Mouse (Mus musculus) lung, embryonic 14.5 days (tissue): ENCODE results near the gene Umad1. TPM values are rescaled to one million over a fixed set of nuclear protein-coding genes. Genes with fewer than 3 reads are reported as not detected.

Experiments
- ATAC-seq: fragments of 200-750 bp; cut with Nextera tagmentation; 2 replicates; pipeline ENCODE4 v1.8.0; 2017; ENCODE audit warnings: mild to moderate bottlenecking, moderate TSS enrichment, moderate library complexity; ENCODE audit not compliant: insufficient read depth
- DNase-seq: peaks from one replicate; pipeline ENCODE4 v3.0.0-alpha.2; 2015
- H3K27ac ChIP-seq: fragments of 300-500 bp; sonication (generic); 2 replicates; pipeline ENCODE4 v1.5.1; 2014; ENCODE audit warnings: low read depth, mild to moderate bottlenecking, moderate library complexity
- H3K27me3 ChIP-seq: fragments of 300-500 bp; sonication (generic); 2 replicates; pipeline ENCODE4 v1.6.1; 2014; ENCODE audit warnings: low read length, control low read depth; ENCODE audit not compliant: insufficient read depth
- H3K36me3 ChIP-seq: fragments of 300-500 bp; sonication (generic); 2 replicates; pipeline ENCODE4 v1.6.1; 2014; ENCODE audit warnings: control low read depth; ENCODE audit not compliant: insufficient read depth
- H3K4me1 ChIP-seq: fragments of 300-500 bp; sonication (generic); 2 replicates; pipeline ENCODE4 v1.6.1; 2014; ENCODE audit warnings: antibody characterized with exemption, control low read depth; ENCODE audit not compliant: insufficient read depth
- H3K4me2 ChIP-seq: fragments of 300-500 bp; sonication (generic); 2 replicates; pipeline ENCODE4 v1.6.1; 2014; ENCODE audit warnings: mild to moderate bottlenecking
- H3K4me3 ChIP-seq: fragments of 300-500 bp; sonication (generic); 2 replicates; pipeline ENCODE4 v1.5.1; 2014; ENCODE audit warnings: low read depth, low read length
- H3K9ac ChIP-seq: fragments of 300-500 bp; sonication (generic); 2 replicates; pipeline ENCODE4 v1.6.1; 2014
- H3K9me3 ChIP-seq: fragments of 300-500 bp; sonication (generic); 2 replicates; pipeline ENCODE4 v1.6.1; 2016; ENCODE audit warnings: low read depth, low read length, control low read depth
- CTCF ChIP-seq: IDR thresholded peaks from 2 replicates; pipeline ENCODE4 v1.5.1; 2016; ENCODE audit warnings: antibody characterized with exemption, low read depth
- WGBS: fragments of 180-500 bp; shearing (Covaris S2); extraction: QIAGEN DNeasy Blood & Tissue Kit; methylation state at CpG from one replicate; pipeline ENCODE4 v1.1.7; 2014; 5-methylcytosine and 5-hydroxymethylcytosine counted together
- polyA plus RNA-seq: library from polyadenylated mRNA; unstranded; fragments of >200 nt; fragmentation: Nextera tagmentation; extraction: Ambion mirVana; gene quantifications from 2 replicates; pipeline ENCODE4 v1.2.1, GENCODE M21; 2014

Gene Umad1
- polyA plus RNA-seq, 1 experiment from 2014 or later, result 21.1 TPM

GRCm38 (mm10) chr6:8473498-8473897, 214.4 kb downstream of the Umad1 start:
- H3K9me3 ChIP-seq, result no peaks in the 10 kb centered on the region
- H3K9ac ChIP-seq, result no peak overlapping the region
- H3K36me3 ChIP-seq, result no peaks in the 10 kb centered on the region
- no peaks in the 10 kb centered on the region for H3K27me3 ChIP-seq
- peak overlapping the region; percentile 76 for H3K27ac ChIP-seq
- H3K4me1 ChIP-seq, result peaks cover 20% of the 10 kb centered on the region
- ATAC-seq, result peak; percentile 38
- no peak overlapping the region for H3K4me3 ChIP-seq
- TF ChIP-seq CTCF, result no peak
- H3K4me2 ChIP-seq, result no peak overlapping the region
- WGBS, result 26% methylated on average over 5 of the region's 5 CpGs
- peak; percentile 32 for DNase-seq

- DNase-seq, result no peak
- H3K27ac ChIP-seq, result no peak overlapping the region
- no peak overlapping the region for H3K4me3 ChIP-seq
- no peak overlapping the region for H3K4me2 ChIP-seq
- H3K36me3 ChIP-seq, result no peaks in the 10 kb centered on the region
- H3K27me3 ChIP-seq, result no peaks in the 10 kb centered on the region
- WGBS, result 52% methylated on average over 3 of the region's 3 CpGs
- peaks cover 26% of the 10 kb centered on the region for H3K4me1 ChIP-seq
- H3K9ac ChIP-seq, result no peak overlapping the region
- ATAC-seq, result no peak
- no peaks in the 10 kb centered on the region for H3K9me3 ChIP-seq
- no peak for TF ChIP-seq CTCF
Observed at GRCm38 (mm10) chr6:8474316-8474715, 215.2 kb downstream of the Umad1 start.

GRCm38 (mm10) chr6:8474820-8475219, 215.7 kb downstream of the Umad1 start:
- DNase-seq (peak; percentile 69), ATAC-seq (peak; percentile 73)
- H3K9me3 ChIP-seq, result no peaks in the 10 kb centered on the region
- peaks cover 27% of the 10 kb centered on the region for H3K4me1 ChIP-seq
- no peak overlapping the region for H3K9ac ChIP-seq
- H3K36me3 ChIP-seq, result no peaks in the 10 kb centered on the region
- 37% methylated on average over 4 of the region's 4 CpGs for WGBS
- H3K4me3 ChIP-seq, result no peak overlapping the region
- no peak overlapping the region for H3K27ac ChIP-seq
- no peak overlapping the region for H3K4me2 ChIP-seq
- H3K27me3 ChIP-seq, result no peaks in the 10 kb centered on the region
- no peak for TF ChIP-seq CTCF

GRCm38 (mm10) chr6:8479176-8479575, 220.1 kb downstream of the Umad1 start:
- 32% methylated on average over 1 of the region's 1 CpGs for WGBS
- Histone ChIP-seq H3K4me3 (no peak overlapping the region), H3K36me3 (no peaks in the 10 kb centered on the region), H3K4me1 (peaks cover 11% of the 10 kb centered on the region), H3K27ac (no peak overlapping the region), H3K27me3 (no peaks in the 10 kb centered on the region), H3K9me3 (no peaks in the 10 kb centered on the region), H3K4me2 (no peak overlapping the region), H3K9ac (no peak overlapping the region)
- no peak for TF ChIP-seq CTCF
- peak; percentile 68 for DNase-seq
- ATAC-seq, result peak; percentile 45

- Histone ChIP-seq H3K4me2 (no peak overlapping the region), H3K27me3 (no peaks in the 10 kb centered on the region), H3K36me3 (no peaks in the 10 kb centered on the region), H3K27ac (no peak overlapping the region), H3K4me3 (no peak overlapping the region), H3K4me1 (no peaks in the 10 kb centered on the region), H3K9me3 (no peaks in the 10 kb centered on the region), H3K9ac (no peak overlapping the region)
- WGBS, result 84% methylated on average over 17 of the region's 17 CpGs
- no peak for DNase-seq
- no peak for ATAC-seq
- TF ChIP-seq CTCF, result no peak
Observed at GRCm38 (mm10) chr6:8484437-8485275, 225.6 kb downstream of the Umad1 start.

- no peaks in the 10 kb centered on the region for H3K27me3 ChIP-seq
- no peak for TF ChIP-seq CTCF
- no peak overlapping the region for H3K4me3 ChIP-seq
- H3K9me3 ChIP-seq, result no peaks in the 10 kb centered on the region
- H3K36me3 ChIP-seq, result no peaks in the 10 kb centered on the region
- WGBS, result 55% methylated on average over 16 of the region's 16 CpGs
- no peak overlapping the region for H3K27ac ChIP-seq
- no peaks in the 10 kb centered on the region for H3K4me1 ChIP-seq
- DNase-seq, result peak; percentile 69
- ATAC-seq, result peak; percentile 91
- H3K4me2 ChIP-seq, result no peak overlapping the region
- no peak overlapping the region for H3K9ac ChIP-seq
Observed at GRCm38 (mm10) chr6:8485414-8486175, 226.5 kb downstream of the Umad1 start.

GRCm38 (mm10) chr6:8486391-8487043, 227.4 kb downstream of the Umad1 start:
- H3K9ac ChIP-seq, result no peak overlapping the region
- H3K4me3 ChIP-seq, result no peak overlapping the region
- DNase-seq (no peak), ATAC-seq (no peak)
- H3K27ac ChIP-seq, result no peak overlapping the region
- H3K36me3 ChIP-seq, result no peaks in the 10 kb centered on the region
- no peak for TF ChIP-seq CTCF
- no peaks in the 10 kb centered on the region for H3K9me3 ChIP-seq
- no peaks in the 10 kb centered on the region for H3K4me1 ChIP-seq
- no peaks in the 10 kb centered on the region for H3K27me3 ChIP-seq
- H3K4me2 ChIP-seq, result no peak overlapping the region
- WGBS, result 84% methylated on average over 17 of the region's 17 CpGs
